Mouse (Mus musculus) erythroblast, embryonic 14.5 days (primary cell): ENCODE results near the gene Cox18. TPM values are rescaled to one million over a fixed set of nuclear protein-coding genes. Genes with fewer than 3 reads are reported as not detected.

ENCODE experiments used
- H3K27me3 ChIP-seq: 2 replicates; pipeline ENCODE4 v1.6.1; 2012; ENCODE audit warnings: inconsistent platforms; ENCODE audit not compliant: control insufficient read depth
- H3K36me3 ChIP-seq: 2 replicates; pipeline ENCODE4 v1.6.1; 2012; ENCODE audit warnings: mild to moderate bottlenecking, inconsistent platforms; ENCODE audit not compliant: control insufficient read depth
- H3K4me1 ChIP-seq: 2 replicates; pipeline ENCODE4 v1.6.1; 2012; ENCODE audit warnings: inconsistent platforms; ENCODE audit not compliant: control insufficient read depth
- H3K4me3 ChIP-seq: replicated peaks from 2 replicates; pipeline ENCODE3; 2012; ENCODE audit warnings: moderate library complexity, mild to moderate bottlenecking, inconsistent platforms
- H3K9me3 ChIP-seq: 2 replicates; pipeline ENCODE4 v1.6.1; 2012; ENCODE audit warnings: low read length, inconsistent platforms, mixed read lengths; ENCODE audit not compliant: control insufficient read depth
- GATA1 ChIP-seq: IDR thresholded peaks from 2 replicates; pipeline ENCODE4 v1.6.1; 2012; ENCODE audit warnings: low read length, inconsistent platforms, mixed read lengths
- TAL1 ChIP-seq: IDR thresholded peaks from 3 replicates; pipeline ENCODE4 v1.6.1; 2012; ENCODE audit warnings: low read length, inconsistent platforms, mixed read lengths
- polyA plus RNA-seq: library from polyadenylated mRNA; stranded (reverse); fragments of >175 nt; gene quantifications from 2 replicates; pipeline ENCODE4 v1.2.3, GENCODE M21; 2012

The Cox18 gene
- polyA plus RNA-seq, 1 experiment: 2.6 TPM

DNA sequence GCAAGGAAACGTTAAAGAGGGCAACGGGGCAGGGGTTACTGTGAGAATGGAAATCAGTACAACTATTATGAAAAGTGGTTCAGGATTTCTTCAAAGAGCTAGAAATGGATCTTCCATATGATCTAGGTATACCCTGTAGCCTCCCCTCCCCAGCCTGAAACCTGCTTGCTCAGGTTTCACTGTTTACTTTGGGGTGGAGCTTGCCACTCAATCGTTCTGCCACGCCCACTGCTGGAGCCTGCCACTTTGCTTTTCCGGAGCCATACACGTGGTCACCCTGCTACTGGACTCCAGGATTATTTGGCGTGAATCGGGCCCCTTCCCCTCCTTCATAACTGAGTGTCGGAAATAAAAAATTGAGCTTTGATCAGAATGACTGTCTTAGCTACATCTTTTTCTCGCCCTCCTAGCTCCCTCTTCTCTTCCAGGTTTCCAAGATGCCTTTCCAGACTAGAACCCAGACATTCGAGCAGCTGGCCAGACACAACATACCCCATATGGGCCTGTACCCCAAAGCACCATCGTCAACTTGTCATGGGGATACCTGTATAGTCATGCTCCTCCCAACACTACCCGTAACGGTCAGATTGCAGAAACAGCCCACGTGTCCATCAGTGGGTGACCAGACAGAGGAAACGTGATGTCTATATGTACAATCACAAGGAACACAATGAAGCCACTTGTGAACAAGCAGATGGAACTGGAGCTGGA is 23.7 kb downstream of the Cox18 start:
- no peaks in the 10 kb centered on the region; the same call in 1 of the 2 replicates for H3K27me3 ChIP-seq
- no peaks in the 10 kb centered on the region for H3K36me3 ChIP-seq
- H3K4me1 ChIP-seq: no peaks in the 10 kb centered on the region
- TF ChIP-seq GATA1: no peak
- TF ChIP-seq TAL1: no peak
- H3K4me3 ChIP-seq: no peak overlapping the region
- no peaks in the 10 kb centered on the region for H3K9me3 ChIP-seq

DNA sequence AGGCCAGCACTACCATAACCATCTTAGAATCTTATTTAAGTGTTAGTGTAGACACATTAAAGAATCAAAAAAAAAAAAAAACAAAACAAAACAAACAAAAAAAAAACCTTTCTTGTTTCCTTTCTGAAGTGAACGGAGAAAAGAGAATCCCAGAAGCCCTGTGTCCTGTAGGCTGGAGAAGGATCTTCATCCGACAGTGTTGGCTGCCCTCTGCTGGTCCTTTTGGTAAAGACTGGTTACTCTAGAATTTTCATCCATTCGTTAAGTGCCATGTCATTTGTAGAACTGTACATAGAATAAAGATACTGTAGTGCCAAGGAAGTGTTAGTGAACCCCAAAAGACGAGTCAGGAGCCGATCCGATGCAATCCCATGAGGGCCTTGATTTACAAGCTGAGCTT is 29.0 kb downstream of the Cox18 start:
- no peak overlapping the region for H3K4me3 ChIP-seq
- no peaks in the 10 kb centered on the region for H3K9me3 ChIP-seq
- TF ChIP-seq GATA1: no peak
- TF ChIP-seq TAL1: no peak

GRCm38 (mm10) chr5:90182782-90183181 is 41.0 kb downstream of the Cox18 start:
- no peaks in the 10 kb centered on the region for H3K4me1 ChIP-seq
- H3K4me3 ChIP-seq: no peak overlapping the region
- H3K27me3 ChIP-seq: no peaks in the 10 kb centered on the region
- H3K9me3 ChIP-seq: no peaks in the 10 kb centered on the region
- H3K36me3 ChIP-seq: no peaks in the 10 kb centered on the region
- TF ChIP-seq GATA1: no peak
- TF ChIP-seq TAL1: no peak

More for the DNA sequence above, 29.0 kb downstream of the Cox18 start:
- no peaks in the 10 kb centered on the region for H3K36me3 ChIP-seq
- no peaks in the 10 kb centered on the region for H3K4me1 ChIP-seq
- no peaks in the 10 kb centered on the region for H3K27me3 ChIP-seq

- H3K27me3 ChIP-seq: no peaks in the 10 kb centered on the region
- TF ChIP-seq GATA1 (no peak), TAL1 (no peak)
These were observed 44.7 kb downstream of the Cox18 start for GRCm38 (mm10) chr5:90179094-90179493.

GRCm38 (mm10) chr5:90178116-90178515 is 45.7 kb downstream of the Cox18 start:
- Histone ChIP-seq H3K4me3 (no peak overlapping the region), H3K9me3 (no peaks in the 10 kb centered on the region), H3K27me3 (no peaks in the 10 kb centered on the region), H3K36me3 (no peaks in the 10 kb centered on the region), H3K4me1 (no peaks in the 10 kb centered on the region)
- no peak for TF ChIP-seq GATA1
- TF ChIP-seq TAL1: no peak

More at GRCm38 (mm10) chr5:90179094-90179493, 44.7 kb downstream of the Cox18 start:
- Histone ChIP-seq H3K9me3 (no peaks in the 10 kb centered on the region), H3K36me3 (no peaks in the 10 kb centered on the region), H3K4me1 (no peaks in the 10 kb centered on the region), H3K4me3 (no peak overlapping the region)

Other genes starting within 250 kb of the Cox18 start
- 0.48 and 0.51 TPM in 2 replicates for gene Ankrd17, start 142.6 kb upstream of the Cox18 start, polyA plus RNA-seq
- 0.06 TPM in 1 of 2 replicates, not detected in the other for gene Gm9958, start 143.2 kb upstream of the Cox18 start, polyA plus RNA-seq
- gene Alb, start 236.9 kb upstream of the Cox18 start, polyA plus RNA-seq: 0.52 and 0.75 TPM in 2 replicates